Mouse (Mus musculus): ENCODE measurements at regions not wholly inside any gene's neighbourhood (a gene's known extent, or its start where the extent isn't known, plus 50 kb on each side); places are given as distances from the start of the nearest gene placed in this dataset.
A peak's percentile ranks its signal among the peaks of the same experiment; 100 is the strongest.
"Not testable (repeated sequence)": the region's sequence is repeated elsewhere in the genome, so short reads cannot be mapped to it uniquely, and the experiment has no call there.

- DNase-seq (ENCODE audit: low spot score in 2 of 2): not testable (repeated sequence)
Measured at GRCm38 (mm10) chr6:18566934-18567333, 52.3 kb upstream of the Cttnbp2 start.

GRCm38 (mm10) chr6:18569221-18569620 lies 54.6 kb upstream of the Cttnbp2 start:
- no peak for DNase-seq (ENCODE audit: low spot score in 2 of 2)

- DNase-seq (ENCODE audit: low spot score in 2 of 2): no peak
Measured at GRCm38 (mm10) chr6:18578501-18578900, 63.9 kb upstream of the Cttnbp2 start.

GRCm38 (mm10) chr6:18589436-18589835 lies 74.8 kb upstream of the Cttnbp2 start:
- no peak for DNase-seq (ENCODE audit: low spot score in 2 of 2)

GRCm38 (mm10) chr6:18596680-18597079 lies 82.0 kb upstream of the Cttnbp2 start:
- no peak for DNase-seq (ENCODE audit: low spot score in 2 of 2)

GRCm38 (mm10) chr6:18599626-18600025 lies 85.0 kb upstream of the Cttnbp2 start:
- no peak for DNase-seq (ENCODE audit: low spot score in 2 of 2)

- no peak for DNase-seq (ENCODE audit: low spot score in 2 of 2)
Measured at GRCm38 (mm10) chr6:18601926-18602325, 87.3 kb upstream of the Cttnbp2 start.

GRCm38 (mm10) chr6:18621372-18622262 lies 107.0 kb upstream of the Cttnbp2 start:
- DNase-seq (ENCODE audit: low spot score in 2 of 2): peak; percentile 21 to 32

- no peak for DNase-seq (ENCODE audit: low spot score in 2 of 2)
Measured at GRCm38 (mm10) chr6:18628591-18628990, 113.9 kb upstream of the Cttnbp2 start.

- DNase-seq (ENCODE audit: low spot score in 2 of 2): peak; percentile 33 to 58
Measured at GRCm38 (mm10) chr6:18633540-18634200, 119.0 kb upstream of the Cttnbp2 start.

- DNase-seq (ENCODE audit: low spot score in 2 of 2): peak; percentile 42 to 67
Measured at GRCm38 (mm10) chr6:18639712-18640383, 125.2 kb upstream of the Cttnbp2 start.

GRCm38 (mm10) chr6:18648898-18649591 lies 134.4 kb upstream of the Cttnbp2 start:
- peak in 1 of 2 experiments; percentile 25 for DNase-seq (ENCODE audit: low spot score in 2 of 2)

- DNase-seq (ENCODE audit: low spot score in 2 of 2): no peak
Measured at GRCm38 (mm10) chr6:18651319-18651718, 136.7 kb upstream of the Cttnbp2 start.

- DNase-seq (ENCODE audit: low spot score in 2 of 2): no peak
Measured at GRCm38 (mm10) chr6:18652006-18652601, 137.5 kb upstream of the Cttnbp2 start.

GRCm38 (mm10) chr6:18654275-18654674 lies 139.6 kb upstream of the Cttnbp2 start:
- DNase-seq (ENCODE audit: low spot score in 2 of 2): no peak

- DNase-seq (ENCODE audit: low spot score in 2 of 2): no peak
Measured at GRCm38 (mm10) chr6:18656202-18656601, 141.6 kb upstream of the Cttnbp2 start.

GRCm38 (mm10) chr6:18656772-18657401 lies 142.2 kb upstream of the Cttnbp2 start:
- no peak for DNase-seq (ENCODE audit: low spot score in 2 of 2)

- DNase-seq (ENCODE audit: low spot score in 2 of 2): no peak
Measured at GRCm38 (mm10) chr6:18664687-18665086, 150.0 kb upstream of the Cttnbp2 start.

GRCm38 (mm10) chr6:18665992-18666391 lies 151.3 kb upstream of the Cttnbp2 start:
- no peak for DNase-seq (ENCODE audit: low spot score in 2 of 2)

GRCm38 (mm10) chr6:18666543-18666942 lies 151.9 kb upstream of the Cttnbp2 start:
- DNase-seq (ENCODE audit: low spot score in 2 of 2): no peak

- no peak for DNase-seq (ENCODE audit: low spot score in 2 of 2)
Measured at GRCm38 (mm10) chr6:18670677-18671076, 156.0 kb upstream of the Cttnbp2 start.
